Mouse (Mus musculus) limb, embryonic 11.5 days (tissue): Measurements from ENCODE around the gene Rad54l. TPM values are rescaled to one million over a fixed set of nuclear protein-coding genes. Genes with fewer than 3 reads are reported as not detected.

Experiments used
- ATAC-seq: fragments of 200-750 bp; cut with Nextera tagmentation; 2 replicates; pipeline ENCODE4 v1.8.0; 2017; ENCODE audit warnings: low read depth; ENCODE audit not compliant: insufficient number of reproducible peaks, low FRiP score, low TSS enrichment
- DNase-seq: peaks from one replicate; pipeline ENCODE4 v3.0.0-alpha.2; 2015; ENCODE audit warnings: low spot score
- H3K27ac ChIP-seq: fragments of 300-500 bp; sonication (generic); replicated peaks from 2 replicates; pipeline ENCODE4 v1.5.1; 2014; ENCODE audit warnings: low read depth, mild to moderate bottlenecking, low read length
- H3K27me3 ChIP-seq: fragments of 300-500 bp; sonication (generic); 2 replicates; pipeline ENCODE4 v1.6.1; 2014; ENCODE audit warnings: mild to moderate bottlenecking, low read length, mixed read lengths; ENCODE audit not compliant: control insufficient read depth, insufficient read depth
- H3K36me3 ChIP-seq: fragments of 300-500 bp; sonication (generic); 2 replicates; pipeline ENCODE4 v1.6.1; 2014; ENCODE audit warnings: mild to moderate bottlenecking, low read length, moderate library complexity, mixed read lengths; ENCODE audit not compliant: control insufficient read depth, insufficient read depth
- H3K4me1 ChIP-seq: fragments of 300-500 bp; sonication (generic); 2 replicates; pipeline ENCODE4 v1.6.1; 2014; ENCODE audit warnings: low read length, mixed read lengths; ENCODE audit not compliant: control insufficient read depth, insufficient read depth
- H3K4me2 ChIP-seq: fragments of 300-500 bp; sonication (generic); 2 replicates; pipeline ENCODE4 v1.6.1; 2014; ENCODE audit warnings: low read depth, mild to moderate bottlenecking, moderate library complexity; ENCODE audit not compliant: severe bottlenecking
- H3K4me3 ChIP-seq: fragments of 300-500 bp; sonication (generic); 2 replicates; pipeline ENCODE4 v1.5.1; 2014; ENCODE audit warnings: low read depth, low read length
- H3K9ac ChIP-seq: fragments of 300-500 bp; sonication (generic); 2 replicates; pipeline ENCODE4 v1.6.1; 2014; ENCODE audit warnings: mild to moderate bottlenecking, low read length
- H3K9me3 ChIP-seq: fragments of 300-500 bp; sonication (generic); 2 replicates; pipeline ENCODE4 v1.6.1; 2016; ENCODE audit warnings: low read length; ENCODE audit not compliant: control insufficient read depth
- WGBS: fragments of 180-500 bp; shearing (Covaris S2); extraction: QIAGEN DNeasy Blood & Tissue Kit; methylation state at CpG from one replicate; pipeline ENCODE4 v1.1.7; 2014; 5-methylcytosine and 5-hydroxymethylcytosine counted together
- polyA plus RNA-seq: library from polyadenylated mRNA; unstranded; fragments of >200 nt; fragmentation: Nextera tagmentation; extraction: Ambion mirVana; gene quantifications from 2 replicates; pipeline ENCODE4 v1.2.1, GENCODE M21; 2014

Rad54l gene
- polyA plus RNA-seq, 1 experiment from 2014 or later: 66.0 TPM

GRCm38 (mm10) chr4:116096291-116096690 is 27.2 kb downstream of the Rad54l start:
- H3K9me3 ChIP-seq: no peaks in the 10 kb centered on the region
- no peak overlapping the region for H3K4me2 ChIP-seq
- no peak overlapping the region for H3K9ac ChIP-seq
- 89% methylated on average over 10 of the region's 10 CpGs for WGBS
- no peak overlapping the region for H3K27ac ChIP-seq
- H3K36me3 ChIP-seq: peaks cover 46% of the 10 kb centered on the region
- no peak for DNase-seq
- ATAC-seq: no peak
- no peak overlapping the region for H3K4me3 ChIP-seq
- H3K27me3 ChIP-seq: no peaks in the 10 kb centered on the region
- H3K4me1 ChIP-seq: no peaks in the 10 kb centered on the region

- Histone ChIP-seq H3K4me2 (no peak overlapping the region), H3K9me3 (no peaks in the 10 kb centered on the region), H3K4me1 (no peaks in the 10 kb centered on the region), H3K36me3 (peaks cover 20% of the 10 kb centered on the region), H3K4me3 (no peak overlapping the region), H3K27me3 (no peaks in the 10 kb centered on the region), H3K27ac (no peak overlapping the region), H3K9ac (no peak overlapping the region)
- ATAC-seq (no peak), DNase-seq (no peak)
- 91% methylated on average over 23 of the region's 23 CpGs for WGBS
Observed at GRCm38 (mm10) chr4:116088510-116089249, 34.8 kb downstream of the Rad54l start.

- ATAC-seq: no peak
- Histone ChIP-seq H3K27me3 (no peaks in the 10 kb centered on the region), H3K4me2 (peak overlapping the region; percentile 57), H3K36me3 (peaks cover 13% of the 10 kb centered on the region), H3K9ac (peak overlapping the region; percentile 98), H3K4me3 (peak overlapping the region; percentile 99), H3K27ac (0 out of 2 replicates have a peak overlapping the region, but pooled peaks have one; percentile 98), H3K9me3 (no peaks in the 10 kb centered on the region), H3K4me1 (peaks cover 14% of the 10 kb centered on the region)
- 63% methylated on average over 3 of the region's 3 CpGs for WGBS
- DNase-seq: no peak
Observed at GRCm38 (mm10) chr4:116077240-116078095, 46.0 kb downstream of the Rad54l start.

- ATAC-seq (peak; percentile 11; the same call in 1 of the 2 replicates), DNase-seq (peak; percentile 61)
- Histone ChIP-seq H3K4me2 (peak overlapping the region; percentile 57), H3K9me3 (no peaks in the 10 kb centered on the region), H3K4me1 (peaks cover 14% of the 10 kb centered on the region), H3K36me3 (peaks cover 13% of the 10 kb centered on the region), H3K9ac (peak overlapping the region; percentile 98), H3K27ac (peak overlapping the region; percentile 98), H3K4me3 (peak overlapping the region; percentile 99), H3K27me3 (no peaks in the 10 kb centered on the region)
- 3% methylated on average over 37 of the region's 37 CpGs for WGBS
Observed at GRCm38 (mm10) chr4:116076369-116077231, 46.9 kb downstream of the Rad54l start.

GRCm38 (mm10) chr4:116075631-116076368 is 47.7 kb downstream of the Rad54l start:
- no peaks in the 10 kb centered on the region for H3K27me3 ChIP-seq
- no peaks in the 10 kb centered on the region for H3K9me3 ChIP-seq
- peaks cover 7% of the 10 kb centered on the region for H3K36me3 ChIP-seq
- peak overlapping the region; percentile 98 for H3K9ac ChIP-seq
- peak; percentile 81 for ATAC-seq
- peaks cover 14% of the 10 kb centered on the region for H3K4me1 ChIP-seq
- peak; percentile 84 for DNase-seq
- WGBS: under 1% methylated on average over 64 of the region's 77 CpGs
- peak overlapping the region; percentile 99 for H3K4me3 ChIP-seq
- H3K4me2 ChIP-seq: peak overlapping the region; percentile 57
- H3K27ac ChIP-seq: peak overlapping the region; percentile 98

GRCm38 (mm10) chr4:116074861-116075620 is 48.4 kb downstream of the Rad54l start, which contains the start of the genes Uqcrh and Lrrc41:
TSS of gene Uqcrh (minus strand) at chr4:116075071.
TSS of gene Lrrc41 (plus strand) at chr4:116075269.
- H3K27me3 ChIP-seq: no peaks in the 10 kb centered on the region
- 0 out of 2 replicates have a peak, but pooled peaks cover 2% of the 10 kb centered on the region for H3K36me3 ChIP-seq
- H3K9ac ChIP-seq: peak within 1 kb of the TSS; percentile 98
- peak; percentile 96 for DNase-seq
- peaks cover 14% of the 10 kb centered on the region for H3K4me1 ChIP-seq
- WGBS: under 1% methylated on average over 52 of the region's 55 CpGs
- ATAC-seq: peak; percentile 94
- peak within 1 kb of the TSS; percentile 57 for H3K4me2 ChIP-seq
- no peaks in the 10 kb centered on the region for H3K9me3 ChIP-seq
- peak within 1 kb of the TSS; percentile 99 for H3K4me3 ChIP-seq
- H3K27ac ChIP-seq: peak within 1 kb of the TSS; percentile 98

- H3K4me1 ChIP-seq: peaks cover 14% of the 10 kb centered on the region
- H3K27me3 ChIP-seq: no peaks in the 10 kb centered on the region
- no peak for DNase-seq
- H3K36me3 ChIP-seq: peaks cover 4% of the 10 kb centered on the region; the same call in 1 of the 2 replicates
- peak overlapping the region; percentile 45 for H3K4me2 ChIP-seq
- no peaks in the 10 kb centered on the region for H3K9me3 ChIP-seq
- 2% methylated on average over 8 of the region's 8 CpGs for WGBS
- peak overlapping the region; percentile 98 for H3K9ac ChIP-seq
- no peak for ATAC-seq
- peak overlapping the region; percentile 99 for H3K4me3 ChIP-seq
- H3K27ac ChIP-seq: no peak overlapping the region
Observed at GRCm38 (mm10) chr4:116074145-116074675, 49.3 kb downstream of the Rad54l start.
